Comparison of ENCODE assay signal across 14 mouse cellular contexts in the genomic region with DNA sequence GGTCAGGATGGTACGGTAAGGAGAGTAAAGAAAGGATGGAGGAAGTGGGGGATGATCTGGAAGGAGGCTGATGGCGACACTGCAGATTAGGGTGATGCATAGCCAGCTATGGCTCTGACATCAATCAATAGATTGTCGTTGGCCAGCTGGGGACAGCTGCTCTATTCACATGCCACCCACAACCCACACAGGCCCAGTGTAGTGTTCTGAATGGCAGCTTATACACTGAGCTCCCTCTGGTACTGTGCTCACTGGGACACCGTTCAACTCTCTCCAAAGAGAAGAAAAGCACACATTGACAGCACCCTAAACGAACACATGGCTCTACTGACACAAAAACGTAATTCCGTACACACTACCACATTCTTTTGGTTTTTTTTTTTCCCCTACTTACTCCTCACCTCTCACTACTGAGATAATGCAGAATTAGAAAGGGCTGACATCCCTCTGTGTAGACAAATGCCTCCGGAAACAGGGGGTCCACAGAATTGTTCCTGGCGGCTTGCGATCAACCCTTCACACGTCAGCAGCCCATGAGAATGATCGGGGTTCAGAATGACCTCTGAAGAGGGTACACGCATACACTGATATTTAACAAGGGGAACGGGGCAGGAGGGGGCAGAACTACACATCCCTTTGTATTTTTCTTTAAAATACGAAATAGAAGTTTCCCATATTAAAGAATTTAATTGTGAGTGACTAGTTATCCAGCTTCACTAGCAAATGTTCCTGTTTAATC.
DNase-seq lines count a peak whose midpoint lies in the region; ATAC-seq and TF ChIP-seq lines count a peak whose summit lies in the region.
"Had no signal": no experiment of that assay in that cellular context is flagged by ENCODE, and none has a peak within 500 bp of the region (broad histone marks: within the 10 kb centered on the region; RNA-seq: fewer than 3 reads in every experiment).

No protein-coding gene starts in this region.

- no peaks in the 10 kb centered on the region for H3K27me3 ChIP-seq in heart, embryonic 12.5 days (replicated peaks)
- H3K27me3 ChIP-seq in forebrain, embryonic 16.5 days (replicated peaks; ENCODE audit: control insufficient read depth, insufficient read depth, low read length): no peaks in the 10 kb centered on the region

- TF ChIP-seq CTCF in layer of hippocampus, adult 2 months (conservative IDR thresholded peaks at IDR 0.05): no peak

- H3K9me3 ChIP-seq in heart, embryonic 12.5 days (replicated peaks): no peaks in the 10 kb centered on the region
- no peaks in the 10 kb centered on the region for H3K9me3 ChIP-seq in forebrain, embryonic 16.5 days (ENCODE audit: control insufficient read depth, low read length)

- no peak overlapping the region for H3K4me3 ChIP-seq in heart, embryonic 12.5 days
- H3K4me3 ChIP-seq in forebrain, embryonic 16.5 days (replicated peaks; ENCODE audit: low read length): no peak overlapping the region
- H3K4me3 ChIP-seq in layer of hippocampus, adult 2 months: no peak overlapping the region
- H3K4me3 ChIP-seq: heart, adult 2 months had no signal

- no peak overlapping the region for H3K4me2 ChIP-seq in heart, embryonic 12.5 days
- no peak overlapping the region for H3K4me2 ChIP-seq in forebrain, embryonic 16.5 days (ENCODE audit: low read length)

- H3K36me3 ChIP-seq in heart, embryonic 12.5 days: no peaks in the 10 kb centered on the region
- no peaks in the 10 kb centered on the region for H3K36me3 ChIP-seq in forebrain, embryonic 16.5 days (ENCODE audit: control insufficient read depth, insufficient read depth)

- no peak for ATAC-seq in heart, embryonic 12.5 days (ENCODE audit: insufficient number of reproducible peaks, low FRiP score)
- ATAC-seq in forebrain, embryonic 16.5 days: peak; percentile 85

- H3K9ac ChIP-seq in heart, embryonic 12.5 days: no peak overlapping the region
- H3K9ac ChIP-seq in forebrain, embryonic 16.5 days (replicated peaks; ENCODE audit: low read depth, low read length): no peak overlapping the region

- peaks cover 12% of the 10 kb centered on the region; the same call in 1 of the 2 replicates for H3K4me1 ChIP-seq in heart, embryonic 12.5 days (replicated peaks)
- no peaks in the 10 kb centered on the region for H3K4me1 ChIP-seq in forebrain, embryonic 16.5 days (replicated peaks; ENCODE audit: control insufficient read depth, insufficient read depth, low read length)

- 67% methylated on average over 15 of the region's 15 CpGs for WGBS in heart, embryonic 12.5 days
- 47% methylated on average over 15 of the region's 15 CpGs for WGBS in forebrain, embryonic 16.5 days

- H3K27ac ChIP-seq in heart, embryonic 12.5 days (ENCODE audit: poor library complexity, severe bottlenecking): no peak overlapping the region
- no peak overlapping the region for H3K27ac ChIP-seq in forebrain, embryonic 16.5 days (ENCODE audit: low read length)
- H3K27ac ChIP-seq in layer of hippocampus, adult 2 months: 0 out of 2 replicates have a peak overlapping the region, but pooled peaks have one; percentile 28
- H3K27ac ChIP-seq: heart, adult 2 months had no signal

- peak; percentile 63 for DNase-seq in heart, adult 11 months
- DNase-seq in lung, postnatal 4 days: peak; percentile 6 to 57
- no peak for DNase-seq in lung, postnatal 10 days
- peak in 1 of 2 experiments; percentile 42 for DNase-seq in layer of hippocampus, adult 2 months (ENCODE audit: low spot score in 2 of 2)
- no peak for DNase-seq in adrenal gland, adult 18-20 months (ENCODE audit: low spot score in 2 of 2)
- DNase-seq in frontal cortex, postnatal 25 days (ENCODE audit: low spot score in 2 of 2): no peak
- DNase-seq: cerebellum, adult 18-20 months; heart, adult 2 months; heart, postnatal 10 days; kidney, postnatal 25 days; spleen, adult 18-20 months; thymus, postnatal 4 days had no signal

Comparison
In these comparisons a context has a peak if more than half of its experiments do, and no peak if none do; other contexts are left out.
1. DNase-seq: peak in heart, adult 11 months (single experiment) and lung, postnatal 4 days (2 of 2); none in lung, postnatal 10 days (single experiment), adrenal gland, adult 18-20 months (0 of 2) and frontal cortex, postnatal 25 days (0 of 2).